Mouse (Mus musculus) adrenal gland, postnatal 4 days (tissue): Measurements from ENCODE around the gene Pde8b. TPM values are rescaled to one million over a fixed set of nuclear protein-coding genes. Genes with fewer than 3 reads are reported as not detected.

Experiments used
- DNase-seq, 2 experiments: peaks; one replicate each; pipeline ENCODE4 v3.0.0; 2021 to 2022; ENCODE audit warnings: low spot score in 2 of 2, mixed read lengths in 2 of 2
- long read RNA-seq, 2 experiments: library from polyadenylated mRNA; stranded (forward); transcript quantifications; one replicate each; pipeline ENCODE4 v2.0.0; 2021
- total RNA-seq, 2 experiments: library from RNA; stranded (reverse); gene quantifications; 2 replicates each; pipeline ENCODE4 v1.2.3; 2021

The Pde8b gene
- total RNA-seq: 100 to 1,000 TPM; 153 TPM
- long read RNA-seq, experiment 1, full-length matches to known transcripts: 13 of 107 reads
- long read RNA-seq, experiment 1, partial matches to known transcripts: 16 of 107 reads
- long read RNA-seq, experiment 1, other reads (novel, unspliced or antisense): 78 of 107 reads
- long read RNA-seq, experiment 2, full-length matches to known transcripts: 21 of 218 reads
- long read RNA-seq, experiment 2, partial matches to known transcripts: 44 of 218 reads
- long read RNA-seq, experiment 2, other reads (novel, unspliced or antisense): 153 of 218 reads

DNA sequence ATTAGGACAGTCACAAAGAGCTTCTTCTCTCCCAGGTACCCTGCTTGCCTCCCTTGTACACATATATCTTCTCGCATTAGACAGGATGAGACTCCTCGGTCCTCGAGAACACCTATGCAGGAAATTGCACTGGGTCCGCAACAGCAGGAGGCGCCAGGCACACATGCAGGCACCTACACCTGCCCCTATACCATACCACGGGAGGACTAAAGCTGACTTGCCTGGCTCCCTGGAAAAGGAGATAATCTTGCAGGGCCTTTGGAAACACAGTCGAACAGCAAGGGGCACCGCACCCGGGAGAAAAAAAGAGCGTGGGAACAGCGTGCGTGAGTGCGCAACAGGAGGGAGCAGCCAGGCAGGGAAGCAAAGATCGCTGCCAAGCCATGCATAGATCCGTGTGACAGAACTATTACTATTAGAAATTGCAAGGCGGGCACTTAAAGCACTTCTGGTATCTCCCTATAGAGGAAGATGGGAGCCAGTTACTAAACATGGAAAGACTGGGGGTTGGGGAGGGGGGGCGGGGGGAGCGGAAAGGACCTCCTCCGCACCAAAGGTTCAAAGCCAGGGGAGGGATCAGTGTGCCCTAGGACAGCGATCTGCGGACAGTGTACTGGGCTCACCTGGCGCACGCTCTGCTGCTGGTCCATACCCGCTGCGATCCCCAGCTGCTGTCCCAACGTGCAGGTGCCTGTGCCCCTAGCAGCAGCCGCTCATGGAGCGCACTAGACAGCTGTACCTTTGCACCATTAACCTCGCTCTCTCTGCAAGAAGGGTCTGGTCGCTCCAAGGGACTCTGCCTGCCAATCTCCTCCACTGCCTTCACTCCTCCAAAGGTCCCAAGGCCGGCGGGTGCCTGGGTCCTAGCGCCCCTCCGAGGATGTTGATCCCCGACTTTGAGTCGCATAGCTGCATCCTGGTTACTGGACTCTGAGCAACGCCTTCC is at the start of gene Pde8b:
Gene Pde8b (minus strand): TSS at position 826 of the 946 bp plus-strand sequence.
- no peak for DNase-seq

DNA sequence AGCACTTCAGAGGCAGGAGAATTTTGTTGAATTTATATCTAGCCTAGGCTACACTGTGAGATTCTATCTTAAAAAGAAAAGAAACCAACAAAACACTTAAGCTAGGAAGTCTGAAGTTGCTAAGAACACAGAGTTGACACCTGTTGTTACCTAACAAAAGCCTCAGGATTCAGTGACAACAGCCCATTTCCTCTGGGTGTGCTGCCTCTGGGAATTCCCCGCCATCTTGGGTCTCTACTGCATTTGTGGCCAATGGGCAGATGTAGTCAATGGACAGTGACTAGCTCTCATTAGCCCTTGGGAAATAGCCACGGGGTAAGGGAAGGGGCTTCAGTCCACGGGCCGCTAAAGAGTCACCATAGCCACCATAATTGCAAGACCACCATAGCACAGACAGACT is 41.8 kb upstream of the Pde8b start:
- no peak for DNase-seq

DNA sequence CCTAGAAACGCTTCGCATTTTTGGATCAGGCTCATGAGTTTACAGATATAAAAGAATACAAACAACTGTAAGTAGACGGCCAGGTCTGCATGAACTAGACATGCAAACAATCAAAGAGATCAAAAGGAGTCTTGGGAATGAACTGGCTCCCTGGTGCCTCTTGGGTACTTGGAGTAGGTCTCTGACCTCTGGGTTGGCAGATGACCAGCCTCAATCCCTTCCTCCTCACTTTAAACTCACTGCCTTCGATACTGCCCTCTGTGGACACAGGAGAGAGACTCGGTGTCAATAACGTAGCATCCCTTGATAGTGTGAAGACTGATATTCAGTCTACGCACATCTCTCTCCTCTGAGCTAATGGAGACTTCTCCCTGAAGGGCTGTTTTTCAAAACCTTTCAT is 37.9 kb upstream of the Pde8b start:
- DNase-seq: no peak

DNA sequence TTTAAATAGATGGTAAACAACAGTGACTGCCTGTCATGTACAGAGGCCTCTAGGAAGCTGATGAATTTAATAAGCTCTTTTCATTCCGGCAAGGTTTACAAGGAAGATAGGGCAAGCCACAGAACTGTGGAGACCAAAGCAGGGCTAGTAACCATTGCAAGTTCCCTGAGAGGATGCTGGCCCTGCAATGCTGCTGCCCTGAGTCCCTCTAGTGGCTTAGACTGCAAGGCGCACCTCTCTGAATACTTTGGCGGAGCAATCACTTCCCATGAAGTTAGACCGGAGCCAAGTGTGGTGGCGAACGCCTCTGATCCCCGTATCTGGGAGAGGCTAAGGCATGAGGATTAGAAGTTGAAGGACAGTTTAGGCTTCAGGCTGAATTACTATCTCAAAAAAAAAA is 36.9 kb upstream of the Pde8b start:
- peak; percentile 15 to 60 for DNase-seq

DNA sequence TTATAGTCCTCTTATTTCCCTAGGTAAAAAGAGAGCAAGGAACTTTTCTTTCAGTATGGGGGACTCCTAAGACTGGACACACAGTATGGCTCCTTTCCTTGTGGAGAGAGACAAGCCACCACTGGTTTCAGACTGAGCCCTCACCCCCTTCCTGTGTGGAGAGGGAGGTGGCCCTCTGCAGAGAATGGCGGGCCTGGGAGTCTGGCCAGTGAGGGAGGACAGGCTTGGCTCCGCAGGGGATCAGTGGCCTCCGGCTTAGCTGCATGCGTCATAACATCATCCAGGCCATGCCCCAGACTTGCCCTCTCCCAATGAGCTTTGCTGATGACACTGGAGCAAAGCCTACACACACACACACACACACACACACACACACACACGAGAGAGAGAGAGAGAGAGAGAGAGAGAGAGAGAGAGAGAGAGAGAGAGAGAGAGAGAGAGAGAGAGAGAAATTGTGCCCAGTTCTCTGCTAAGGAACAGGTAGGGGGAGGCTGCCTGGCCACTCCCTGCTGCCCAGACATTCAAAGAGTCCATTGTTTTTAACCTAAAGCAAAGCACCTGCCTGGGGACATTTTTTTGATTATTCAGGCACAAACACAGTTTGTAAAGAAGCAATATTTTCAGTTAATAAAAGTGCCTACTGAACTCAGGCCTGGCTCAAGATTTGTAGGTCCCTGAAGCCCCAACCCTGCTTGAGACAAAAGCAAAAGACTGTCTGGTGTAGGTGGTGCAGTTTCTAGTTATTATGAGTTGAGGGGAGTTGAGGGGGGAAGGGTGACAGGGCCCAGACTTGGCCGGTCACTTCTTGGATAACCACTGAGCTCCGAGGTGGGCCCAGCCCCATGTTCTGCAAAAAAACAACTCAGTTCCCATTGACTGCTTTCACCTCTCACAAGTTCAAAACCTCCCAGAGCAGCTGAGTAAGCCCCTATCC is 31.9 kb upstream of the Pde8b start:
- DNase-seq: peak in 1 of 2 experiments; percentile 20

DNA sequence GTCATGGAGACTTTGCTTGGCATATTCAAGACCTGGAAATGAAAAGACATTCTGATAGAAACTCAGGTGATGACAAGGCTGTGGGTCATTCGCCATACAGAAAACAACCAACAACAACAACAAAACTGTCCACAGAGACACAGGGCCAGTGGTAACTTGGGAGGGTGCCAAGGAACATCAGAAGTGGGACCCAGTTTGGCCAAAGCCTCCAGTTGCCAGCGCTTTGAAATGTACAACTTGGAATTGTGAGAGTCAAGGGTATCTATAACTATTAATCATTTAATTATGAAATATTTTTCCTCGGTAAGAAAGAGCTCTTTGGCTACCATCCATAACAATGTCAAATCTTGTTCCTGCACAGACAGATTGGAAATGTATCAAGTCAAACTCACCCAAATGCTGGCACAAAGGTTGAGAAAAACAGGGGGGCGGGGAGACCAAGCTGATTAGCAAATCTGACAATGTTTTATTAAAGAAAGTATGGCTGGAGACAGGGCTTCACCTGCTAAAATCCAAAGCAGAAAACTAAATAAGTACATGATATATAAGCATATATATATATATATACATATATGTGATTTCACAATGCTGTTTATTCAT is 28.4 kb upstream of the Pde8b start:
- peak in 1 of 2 experiments; percentile 17 for DNase-seq

DNA sequence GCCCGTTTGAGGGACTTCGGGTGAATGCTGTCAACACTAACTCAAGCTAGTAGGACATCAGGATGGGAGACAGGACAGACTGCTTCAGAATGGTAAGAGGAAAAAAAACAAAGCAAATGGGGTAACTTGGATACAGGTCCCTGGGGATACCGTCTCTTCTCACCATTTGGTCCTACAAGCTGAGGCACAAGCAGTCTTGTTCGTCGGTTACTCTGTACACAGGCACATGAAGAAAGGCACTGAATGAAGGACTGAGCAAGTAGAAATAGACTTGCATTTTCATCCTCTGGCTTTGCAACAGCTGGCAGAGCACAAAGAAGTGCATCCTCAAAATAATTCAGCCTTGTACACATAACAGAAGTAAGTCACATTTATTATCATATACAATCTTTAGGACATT is 14.6 kb upstream of the Pde8b start:
- no peak for DNase-seq

DNA sequence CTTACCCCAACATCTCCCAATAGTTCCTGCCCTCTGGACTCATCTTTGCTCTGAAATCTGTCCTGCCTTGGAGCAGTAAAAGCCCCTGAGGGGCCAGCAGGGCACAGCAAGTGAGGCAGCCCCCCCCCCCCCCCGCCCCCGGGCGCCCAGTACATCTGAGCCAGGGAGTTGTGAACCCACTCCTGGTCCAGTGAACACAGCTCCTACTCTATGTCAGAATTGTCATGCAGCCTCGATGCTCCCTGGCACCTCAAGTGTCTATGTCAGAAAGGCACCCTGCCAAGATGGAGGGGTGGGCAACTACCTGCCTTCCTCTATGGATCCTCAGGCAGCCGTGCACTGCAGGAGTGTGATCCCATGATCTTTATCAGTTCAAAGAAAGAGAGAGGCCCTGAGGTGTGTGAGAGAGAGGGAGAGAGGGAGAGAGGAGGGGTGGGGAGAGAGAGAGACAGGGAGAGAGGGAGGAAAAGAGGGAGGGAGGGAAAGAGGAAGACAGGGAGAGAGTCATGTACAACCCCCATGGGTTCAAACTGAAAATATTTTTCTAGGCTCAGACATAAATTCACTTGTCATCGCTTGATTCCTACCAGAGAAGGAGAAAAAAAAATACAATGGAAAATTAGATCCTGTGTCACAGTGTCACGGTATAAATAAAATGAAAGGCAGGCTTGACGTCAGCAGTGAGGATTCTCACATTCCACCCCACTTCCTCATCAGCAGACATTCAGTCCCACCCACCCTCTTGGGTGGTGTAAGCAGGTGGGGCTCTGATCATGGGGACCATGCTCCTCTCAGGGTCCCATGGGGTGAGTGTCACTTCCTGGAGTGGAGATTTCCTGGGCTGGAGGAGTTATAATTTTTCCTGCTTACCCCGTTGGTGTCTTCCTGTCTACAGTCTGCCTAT is 11.0 kb upstream of the Pde8b start:
- DNase-seq: no peak

DNA sequence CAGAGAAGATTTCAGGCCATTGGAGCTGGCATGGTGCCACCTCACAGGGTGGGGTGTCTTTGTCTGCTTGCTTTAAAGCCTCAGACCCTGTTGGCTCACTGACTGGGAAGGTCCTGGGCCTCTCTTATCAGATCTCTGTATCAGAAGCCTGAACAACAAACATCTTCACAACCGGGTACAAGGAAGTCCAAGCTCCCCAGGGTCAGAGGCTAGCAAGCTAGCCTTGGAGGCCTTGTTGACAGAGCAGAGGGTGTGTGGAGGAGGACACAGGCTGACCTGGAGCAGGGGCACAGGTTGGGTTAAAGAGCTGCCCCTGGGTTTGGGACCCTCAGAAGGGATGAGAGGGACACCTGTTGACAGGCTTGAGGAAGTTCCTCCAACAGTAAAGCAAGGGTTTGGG is 10.3 kb upstream of the Pde8b start:
- DNase-seq: no peak

DNA sequence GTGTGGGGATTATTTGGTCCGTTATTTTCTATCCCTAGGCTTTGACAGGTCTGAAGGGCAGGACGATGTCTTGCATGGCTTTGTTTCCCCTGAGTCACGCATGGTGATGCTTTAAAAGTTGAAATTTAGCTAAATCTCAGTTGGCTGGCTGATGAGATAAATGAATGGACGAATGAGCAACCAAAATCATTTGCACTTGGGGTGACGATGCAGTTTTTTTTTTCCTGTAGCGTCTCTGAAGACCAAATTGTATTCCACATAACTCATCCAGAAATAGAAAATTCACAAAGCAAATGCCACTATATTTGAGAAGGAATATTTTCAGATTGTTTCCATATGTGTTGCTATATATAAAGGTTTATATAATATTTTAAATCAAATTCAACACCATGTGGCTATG is 6.9 kb upstream of the Pde8b start:
- DNase-seq: no peak

DNA sequence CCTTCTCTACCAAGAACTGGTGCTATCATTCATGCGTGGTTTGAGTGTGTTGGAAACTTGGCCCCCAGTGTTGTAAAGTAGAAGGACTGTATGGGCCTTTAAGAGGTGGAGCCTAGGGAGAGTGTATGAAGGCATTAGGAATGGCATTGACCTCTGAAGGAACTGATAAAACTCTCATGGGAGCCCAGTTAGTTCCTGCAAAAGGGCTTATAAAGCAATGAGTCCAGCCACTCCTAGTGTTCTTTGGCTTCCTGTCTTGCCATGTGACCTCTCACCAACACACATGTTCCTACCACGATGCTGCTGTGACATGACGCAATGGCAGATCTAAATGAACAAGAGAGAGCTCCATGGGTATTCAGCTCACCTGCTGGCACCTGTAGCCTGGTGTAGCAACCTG is 4.9 kb upstream of the Pde8b start:
- no peak for DNase-seq

DNA sequence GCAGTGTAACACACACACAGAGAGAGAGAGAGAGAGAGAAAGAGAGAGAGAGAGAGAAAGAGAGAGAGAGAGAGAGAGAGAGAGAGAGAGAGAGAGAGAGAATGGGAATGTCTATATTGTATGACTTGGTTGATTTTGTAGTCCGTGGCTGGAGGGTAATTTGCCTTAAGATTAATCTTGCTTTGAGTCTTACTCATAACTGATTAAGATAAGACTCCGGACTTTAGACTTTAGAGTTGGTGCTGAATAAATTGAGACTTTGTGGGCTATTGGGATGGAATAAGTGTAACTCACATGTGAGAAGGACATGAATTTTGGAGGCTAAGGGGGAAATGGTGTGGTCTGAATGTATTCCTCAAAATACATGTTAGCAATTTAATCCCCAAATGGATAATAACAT is 7.1 kb downstream of the Pde8b start:
- no peak for DNase-seq

DNA sequence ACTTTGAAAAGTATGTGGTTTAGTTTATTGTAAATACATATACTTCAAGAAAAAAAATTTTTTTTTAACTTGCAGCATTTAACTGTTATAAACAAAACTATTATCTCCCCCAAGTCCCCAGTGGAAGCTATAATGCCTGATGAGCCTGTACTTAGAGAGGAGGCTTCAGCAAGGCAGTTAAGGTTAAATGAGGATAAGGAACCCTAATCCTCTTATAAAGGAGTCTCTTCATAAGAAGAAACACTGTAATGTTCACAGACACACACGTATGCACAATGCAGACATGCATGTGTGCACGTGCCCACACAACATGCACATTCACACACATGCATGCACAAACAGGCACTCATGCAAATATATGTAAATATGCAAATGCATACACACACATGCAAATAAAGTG is 12.6 kb downstream of the Pde8b start:
- DNase-seq: no peak

DNA sequence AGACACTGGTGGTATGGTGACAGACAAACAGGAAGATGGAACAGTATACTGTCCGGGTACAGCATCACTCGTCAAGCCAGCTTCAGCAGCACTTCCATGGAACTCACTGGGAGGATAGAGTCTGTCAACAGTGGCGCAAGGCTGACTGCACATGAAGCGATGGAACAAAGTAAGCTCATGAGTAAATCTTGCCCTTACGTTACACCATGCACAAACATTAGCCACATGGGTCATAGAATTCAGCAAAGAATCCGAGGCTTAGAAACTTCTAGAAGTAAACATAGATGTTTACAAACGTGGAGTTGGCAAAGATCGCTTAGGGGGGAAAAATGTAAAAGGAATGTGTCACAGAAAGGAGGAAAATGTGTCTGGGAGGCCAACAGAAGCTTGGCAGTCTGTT is 14.9 kb downstream of the Pde8b start:
- no peak for DNase-seq

DNA sequence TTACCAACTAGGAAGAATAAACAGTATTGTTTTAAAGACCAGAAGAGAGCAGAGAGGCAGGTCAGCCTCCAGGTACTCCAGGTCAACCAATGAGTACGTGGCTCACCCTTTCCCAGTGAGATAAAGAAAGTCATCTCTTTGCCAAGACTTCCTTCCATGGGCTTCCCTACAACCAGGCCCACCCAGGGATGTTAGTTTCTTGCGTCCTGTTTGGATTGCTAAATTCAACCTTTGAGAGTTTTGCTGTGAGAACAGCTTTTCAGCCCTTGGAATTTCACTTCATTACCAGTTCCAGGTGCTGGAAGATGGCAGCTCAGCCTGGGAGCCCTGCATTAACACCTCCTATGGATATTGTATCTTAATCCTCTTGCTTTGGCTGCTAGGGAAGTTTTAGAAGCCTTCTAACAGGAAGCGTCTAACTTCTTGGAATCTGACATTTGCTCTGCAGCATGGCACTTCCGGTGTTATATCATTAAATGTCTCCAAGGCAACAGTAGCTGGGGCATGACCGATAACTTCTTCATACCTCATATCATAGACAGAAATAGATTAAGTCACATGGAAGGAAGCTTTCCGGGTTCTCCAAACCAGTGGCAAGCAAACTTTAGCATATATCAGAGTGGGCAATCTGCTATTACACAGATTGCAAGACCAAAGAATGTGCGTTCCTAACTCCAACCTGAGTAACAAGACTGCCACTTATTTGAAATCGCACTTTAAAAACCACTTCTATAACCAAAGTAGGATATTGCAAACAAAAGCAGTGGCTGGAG is 18.6 kb downstream of the Pde8b start:
- DNase-seq: no peak

DNA sequence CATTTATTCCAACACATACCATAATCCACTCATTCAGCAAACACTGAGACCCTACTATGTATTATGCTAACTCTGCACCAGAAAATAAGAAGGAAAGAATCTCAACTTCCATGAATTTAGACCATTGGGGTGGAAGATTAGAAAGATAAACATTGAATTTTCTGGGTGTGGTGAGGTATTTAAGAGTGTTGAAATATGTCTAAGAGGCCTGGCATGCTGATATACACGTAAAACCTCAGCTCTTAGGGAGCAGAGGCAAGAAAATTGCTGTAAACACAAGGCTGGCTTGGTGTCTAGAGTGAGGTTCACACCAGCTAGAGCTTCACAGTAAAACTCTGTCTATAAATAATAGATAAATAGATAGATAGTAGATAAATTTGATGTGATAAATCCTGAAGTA is 19.8 kb downstream of the Pde8b start:
- no peak for DNase-seq

DNA sequence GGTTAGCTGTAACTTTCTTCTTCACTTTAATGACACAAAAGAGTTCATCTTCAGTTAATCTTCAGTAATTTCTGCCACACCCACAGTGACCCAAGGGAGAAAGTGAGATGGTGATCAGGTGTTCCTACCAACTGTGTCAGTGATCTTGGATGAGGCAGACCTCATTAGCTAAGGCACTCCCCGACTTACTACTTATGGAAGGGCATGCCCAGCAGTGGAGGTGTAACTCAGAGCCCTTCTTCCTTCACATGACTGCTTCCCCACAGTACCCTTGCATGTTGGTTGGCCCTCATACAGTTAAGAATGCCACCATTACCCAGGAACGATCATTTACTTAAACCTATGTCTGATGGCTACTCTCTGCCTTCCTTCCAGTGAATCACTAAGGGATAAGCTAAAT is 25.6 kb downstream of the Pde8b start:
- no peak for DNase-seq

DNA sequence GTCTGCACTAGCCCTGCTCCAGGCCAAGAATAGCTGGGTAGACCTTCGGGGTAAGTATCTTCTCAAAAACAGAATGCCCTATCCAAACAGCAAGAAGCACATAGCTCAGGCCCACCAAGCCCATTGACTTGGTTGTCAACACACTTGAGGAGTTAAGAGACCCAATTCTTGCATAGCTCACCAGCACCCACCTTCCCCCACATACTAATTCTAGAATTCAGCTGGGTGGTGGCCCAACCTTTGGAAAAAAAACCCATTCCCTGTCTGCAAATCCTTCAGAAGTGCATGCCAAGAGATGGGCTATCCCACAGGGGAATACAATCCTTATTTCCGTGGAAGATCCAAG is 26.7 kb downstream of the Pde8b start:
- no peak for DNase-seq
